Mouse (Mus musculus) heart, embryonic 15.5 days (tissue): Measurements from ENCODE around the gene Proca1. TPM values are rescaled to one million over a fixed set of nuclear protein-coding genes. Genes with fewer than 3 reads are reported as not detected.
A peak's percentile ranks its signal among the peaks of the same experiment; 100 is the strongest.

Source experiments
- ATAC-seq: fragments of 200-750 bp; cut with Nextera tagmentation; replicated peaks from 2 replicates; pipeline ENCODE4 v1.8.0; 2017; ENCODE audit warnings: low read depth, moderate TSS enrichment; ENCODE audit not compliant: insufficient number of reproducible peaks, insufficient read depth, low FRiP score
- H3K27ac ChIP-seq: fragments of 300-500 bp; sonication (generic); 2 replicates; pipeline ENCODE4 v1.5.1; 2015; ENCODE audit warnings: mild to moderate bottlenecking, inconsistent platforms
- H3K27me3 ChIP-seq: fragments of 300-500 bp; sonication (generic); 2 replicates; pipeline ENCODE4 v1.6.1; 2015; ENCODE audit warnings: inconsistent platforms
- H3K36me3 ChIP-seq: fragments of 300-500 bp; sonication (generic); 2 replicates; pipeline ENCODE4 v1.6.1; 2015; ENCODE audit warnings: mild to moderate bottlenecking, inconsistent platforms
- H3K4me1 ChIP-seq: fragments of 300-500 bp; sonication (generic); replicated peaks from 2 replicates; pipeline ENCODE4 v1.6.1; 2015; ENCODE audit warnings: inconsistent platforms
- H3K4me2 ChIP-seq: fragments of 300-500 bp; sonication (generic); 2 replicates; pipeline ENCODE4 v1.6.1; 2015; ENCODE audit warnings: inconsistent platforms, mild to moderate bottlenecking, moderate library complexity
- H3K4me3 ChIP-seq: fragments of 300-500 bp; sonication (generic); 2 replicates; pipeline ENCODE4 v1.5.1; 2015; ENCODE audit warnings: mild to moderate bottlenecking, inconsistent platforms
- H3K9ac ChIP-seq: fragments of 300-500 bp; sonication (generic); 2 replicates; pipeline ENCODE4 v1.6.1; 2015; ENCODE audit warnings: mild to moderate bottlenecking, inconsistent platforms
- H3K9me3 ChIP-seq: fragments of 300-500 bp; sonication (generic); replicated peaks from 2 replicates; pipeline ENCODE4 v1.6.1; 2016; ENCODE audit warnings: inconsistent platforms
- WGBS: fragments of 180-500 bp; shearing (Covaris S2); methylation state at CpG from one replicate; pipeline ENCODE4 v1.1.7; 2015; ENCODE audit warnings: mixed read lengths; 5-methylcytosine and 5-hydroxymethylcytosine counted together
- polyA plus RNA-seq: library from polyadenylated mRNA; unstranded; fragments of >200 nt; fragmentation: Nextera tagmentation; extraction: Ambion mirVana; gene quantifications from 2 replicates; pipeline ENCODE4 v1.2.1, GENCODE M21; 2015

Proca1 gene
- polyA plus RNA-seq, 1 experiment from 2014 or later: 2.9 TPM

- peaks cover 31% of the 10 kb centered on the region for H3K4me1 ChIP-seq
- no peaks in the 10 kb centered on the region for H3K9me3 ChIP-seq
- H3K4me3 ChIP-seq: no peak overlapping the region
- H3K4me2 ChIP-seq: no peak overlapping the region
- peaks cover 50% of the 10 kb centered on the region for H3K36me3 ChIP-seq
- 82% methylated on average over 18 of the region's 18 CpGs for WGBS
- no peak for ATAC-seq
- no peaks in the 10 kb centered on the region for H3K27me3 ChIP-seq
- no peak overlapping the region for H3K27ac ChIP-seq
- no peak overlapping the region for H3K9ac ChIP-seq
These were observed 33.0 kb upstream of the Proca1 start for GRCm38 (mm10) chr11:78160171-78160570.

GRCm38 (mm10) chr11:78160675-78161074 is 32.5 kb upstream of the Proca1 start:
- H3K4me2 ChIP-seq: no peak overlapping the region
- no peak for ATAC-seq
- peaks cover 33% of the 10 kb centered on the region for H3K4me1 ChIP-seq
- H3K4me3 ChIP-seq: no peak overlapping the region
- no peaks in the 10 kb centered on the region for H3K9me3 ChIP-seq
- no peak overlapping the region for H3K9ac ChIP-seq
- no peaks in the 10 kb centered on the region for H3K27me3 ChIP-seq
- H3K36me3 ChIP-seq: peaks cover 45% of the 10 kb centered on the region
- H3K27ac ChIP-seq: no peak overlapping the region
- WGBS: 89% methylated on average over 3 of the region's 3 CpGs

DNA sequence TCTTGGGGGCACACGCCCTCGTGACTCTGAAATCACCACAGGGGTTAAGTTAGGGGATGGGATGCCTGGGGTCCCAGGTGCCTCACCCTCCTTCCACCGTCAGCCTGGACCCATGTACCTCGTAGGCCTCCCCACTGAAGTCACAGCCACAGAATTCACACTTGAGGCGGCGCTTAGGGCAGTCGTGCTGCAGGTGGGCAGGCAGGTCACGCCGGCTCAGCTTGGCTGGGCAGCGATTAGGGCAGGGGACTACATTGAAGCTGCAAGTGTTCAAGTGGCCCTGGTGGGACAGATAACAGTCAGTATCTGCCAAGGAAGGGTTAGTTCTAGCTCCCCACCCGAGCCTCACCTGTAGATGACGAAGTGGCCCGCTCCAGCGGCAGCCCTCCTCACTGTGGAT is 32.0 kb upstream of the Proca1 start:
- Histone ChIP-seq H3K27me3 (no peaks in the 10 kb centered on the region), H3K27ac (no peak overlapping the region), H3K9ac (no peak overlapping the region), H3K4me2 (no peak overlapping the region), H3K4me3 (no peak overlapping the region), H3K4me1 (peaks cover 38% of the 10 kb centered on the region), H3K36me3 (peaks cover 41% of the 10 kb centered on the region), H3K9me3 (no peaks in the 10 kb centered on the region)
- no peak for ATAC-seq
- WGBS: 88% methylated on average over 14 of the region's 14 CpGs

GRCm38 (mm10) chr11:78161968-78162367 is 31.2 kb upstream of the Proca1 start:
- WGBS: 45% methylated on average over 4 of the region's 4 CpGs
- Histone ChIP-seq H3K36me3 (peaks cover 40% of the 10 kb centered on the region), H3K9ac (no peak overlapping the region), H3K4me1 (peaks cover 41% of the 10 kb centered on the region), H3K4me3 (peak overlapping the region; percentile 95; the same call in 1 of the 2 replicates), H3K27ac (peak overlapping the region; percentile 93), H3K4me2 (peak overlapping the region; percentile 91; the same call in 1 of the 2 replicates), H3K9me3 (no peaks in the 10 kb centered on the region), H3K27me3 (no peaks in the 10 kb centered on the region)
- ATAC-seq: no peak

DNA sequence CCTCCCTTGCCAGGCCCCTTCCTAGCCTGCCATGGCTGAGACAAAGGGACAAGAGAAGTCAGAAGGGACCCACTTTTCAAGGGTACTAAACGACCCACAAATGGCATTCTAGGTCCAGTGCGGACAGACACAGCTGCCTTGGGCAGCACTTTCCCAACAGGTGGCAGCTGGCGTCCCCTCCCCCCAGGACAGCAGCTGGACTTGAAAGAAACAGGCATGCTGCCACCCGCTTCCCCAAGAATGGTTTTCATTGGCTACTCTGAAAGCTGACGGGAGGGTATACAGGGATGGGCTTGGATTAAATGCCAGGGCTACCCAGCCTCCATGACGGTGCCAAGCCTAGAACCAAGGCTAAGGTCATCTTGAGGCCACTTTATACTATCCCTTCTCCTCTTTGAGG is 30.7 kb upstream of the Proca1 start:
- Histone ChIP-seq H3K9ac (0 out of 2 replicates have a peak overlapping the region, but pooled peaks have one; percentile 97), H3K4me3 (peak overlapping the region; percentile 95), H3K27ac (peak overlapping the region; percentile 93), H3K36me3 (peaks cover 36% of the 10 kb centered on the region), H3K4me1 (peaks cover 41% of the 10 kb centered on the region), H3K27me3 (no peaks in the 10 kb centered on the region), H3K4me2 (peak overlapping the region; percentile 91), H3K9me3 (no peaks in the 10 kb centered on the region)
- WGBS: 57% methylated on average over 6 of the region's 6 CpGs
- no peak for ATAC-seq

- Histone ChIP-seq H3K36me3 (peaks cover 31% of the 10 kb centered on the region), H3K27ac (peak overlapping the region; percentile 93), H3K9ac (peak overlapping the region; percentile 97), H3K27me3 (no peaks in the 10 kb centered on the region), H3K4me3 (peak overlapping the region; percentile 95), H3K4me1 (peaks cover 41% of the 10 kb centered on the region), H3K4me2 (peak overlapping the region; percentile 91), H3K9me3 (no peaks in the 10 kb centered on the region)
- ATAC-seq: no peak
- WGBS: 72% methylated on average over 2 of the region's 2 CpGs
These were observed 30.1 kb upstream of the Proca1 start for GRCm38 (mm10) chr11:78163045-78163444.

DNA sequence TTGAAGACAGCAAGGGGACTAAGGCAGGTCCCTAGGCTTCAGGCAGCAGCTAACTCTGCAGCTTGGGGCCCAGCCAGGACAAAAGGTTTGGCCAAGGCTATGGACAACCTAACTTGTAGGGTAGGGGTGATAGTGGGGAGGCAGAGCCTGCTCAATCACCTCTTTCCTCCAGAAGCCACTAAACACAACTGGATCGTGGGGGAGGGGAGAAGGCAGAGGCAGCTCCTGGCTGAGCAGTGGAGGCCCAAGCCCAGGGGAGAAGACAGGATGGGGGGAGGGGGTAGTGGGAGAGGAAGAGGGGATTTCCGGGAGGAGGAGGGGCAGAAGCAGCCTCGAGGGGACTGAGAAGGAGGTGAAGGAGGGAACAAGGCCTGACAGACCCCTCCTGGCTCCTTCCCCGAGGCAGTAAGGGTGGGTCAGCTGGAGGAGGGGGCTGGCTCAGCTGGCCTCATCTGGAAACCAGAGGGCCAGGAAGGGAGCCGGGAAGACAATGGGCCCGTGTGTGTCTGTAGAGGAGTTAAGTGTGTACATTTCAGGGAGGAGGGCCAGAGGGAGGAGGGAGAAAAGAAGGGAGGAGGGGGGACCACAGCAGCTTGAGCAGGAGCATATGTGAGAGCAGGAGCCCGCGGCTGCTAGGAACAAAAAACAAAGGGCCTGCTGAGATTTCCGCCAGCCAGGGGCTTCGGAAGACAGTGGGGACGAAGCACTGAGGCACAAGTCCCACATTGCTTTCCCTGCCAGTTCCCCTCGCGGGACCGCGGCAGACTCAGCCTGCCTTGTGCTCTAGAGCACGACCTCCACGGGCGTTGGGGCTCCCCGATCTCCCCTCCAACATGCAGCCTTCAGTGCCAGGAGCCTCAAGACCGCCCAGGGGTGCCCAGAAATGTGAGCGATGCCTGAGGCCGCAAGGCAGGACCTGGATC is 29.2 kb upstream of the Proca1 start:
- Histone ChIP-seq H3K4me3 (peak overlapping the region; percentile 95), H3K27me3 (no peaks in the 10 kb centered on the region), H3K36me3 (peaks cover 23% of the 10 kb centered on the region), H3K9ac (peak overlapping the region; percentile 97), H3K9me3 (no peaks in the 10 kb centered on the region), H3K27ac (peak overlapping the region; percentile 93), H3K4me1 (peaks cover 41% of the 10 kb centered on the region), H3K4me2 (peak overlapping the region; percentile 91)
- ATAC-seq: peak; percentile 53
- under 1% methylated on average over 22 of the region's 22 CpGs for WGBS

- Histone ChIP-seq H3K36me3 (peaks cover 19% of the 10 kb centered on the region), H3K9me3 (no peaks in the 10 kb centered on the region), H3K4me3 (peak overlapping the region; percentile 95), H3K27ac (peak overlapping the region; percentile 93), H3K9ac (peak overlapping the region; percentile 97), H3K4me1 (peaks cover 37% of the 10 kb centered on the region), H3K27me3 (no peaks in the 10 kb centered on the region), H3K4me2 (peak overlapping the region; percentile 91)
- 0% methylated on average over 14 of the region's 14 CpGs for WGBS
- ATAC-seq: no peak
These were observed 28.6 kb upstream of the Proca1 start for GRCm38 (mm10) chr11:78164604-78164923.

GRCm38 (mm10) chr11:78164924-78165760 is 28.1 kb upstream of the Proca1 start, which contains the start of gene Traf4:
TSS of gene Traf4 (minus strand) at chr11:78165589.
- Histone ChIP-seq H3K36me3 (peaks cover 13% of the 10 kb centered on the region), H3K4me1 (peaks cover 36% of the 10 kb centered on the region), H3K27ac (peak within 1 kb of the TSS; percentile 93), H3K27me3 (no peaks in the 10 kb centered on the region), H3K9ac (peak within 1 kb of the TSS; percentile 97), H3K4me3 (peak within 1 kb of the TSS; percentile 95), H3K9me3 (no peaks in the 10 kb centered on the region), H3K4me2 (peak within 1 kb of the TSS; percentile 91)
- under 1% methylated on average over 78 of the region's 78 CpGs for WGBS
- ATAC-seq: peak; percentile 83

DNA sequence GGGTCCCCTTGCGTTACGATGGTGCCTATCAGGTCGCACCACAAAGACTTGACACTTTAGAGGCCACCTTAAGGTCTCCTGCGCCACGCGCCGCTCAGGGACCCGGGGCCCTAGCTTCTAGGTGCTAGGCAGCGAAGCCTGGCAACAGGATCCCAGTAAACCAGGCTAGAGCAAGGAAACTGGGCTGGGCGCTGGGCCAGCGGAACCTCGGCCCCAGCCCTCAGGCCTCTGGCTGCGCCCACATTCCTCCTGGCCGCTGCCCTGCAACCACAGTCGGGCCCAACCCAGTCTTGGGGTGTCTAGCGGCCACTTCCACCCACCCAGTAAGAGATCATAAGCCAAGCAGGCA is 27.5 kb upstream of the Proca1 start:
- WGBS: 4% methylated on average over 16 of the region's 16 CpGs
- Histone ChIP-seq H3K4me2 (peak overlapping the region; percentile 91), H3K4me1 (peaks cover 36% of the 10 kb centered on the region), H3K36me3 (peaks cover 8% of the 10 kb centered on the region), H3K9me3 (no peaks in the 10 kb centered on the region), H3K9ac (peak overlapping the region; percentile 97), H3K27me3 (no peaks in the 10 kb centered on the region), H3K4me3 (peak overlapping the region; percentile 95), H3K27ac (peak overlapping the region; percentile 93)
- ATAC-seq: peak; percentile 23

DNA sequence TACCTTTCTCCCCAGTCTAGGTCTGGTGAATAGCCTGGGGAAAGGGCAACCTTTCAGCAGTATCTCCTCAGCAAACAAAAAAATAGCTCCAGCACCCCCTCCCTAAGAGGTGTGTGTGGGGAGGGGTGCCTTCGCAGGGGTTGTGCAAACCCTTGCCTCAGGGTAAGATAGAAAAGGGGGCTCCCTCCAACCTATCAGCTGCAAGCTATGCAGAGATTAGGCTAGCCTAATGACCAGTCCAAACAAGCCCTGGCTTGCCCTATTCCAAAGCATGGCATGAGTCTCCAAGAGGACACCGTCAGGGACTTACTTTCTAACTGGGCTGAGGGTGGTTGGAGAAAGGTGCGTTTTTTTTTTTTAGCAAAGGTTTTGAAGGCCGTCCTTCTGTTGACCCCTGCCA is 27.0 kb upstream of the Proca1 start:
- Histone ChIP-seq H3K27ac (peak overlapping the region; percentile 93), H3K4me2 (peak overlapping the region; percentile 91), H3K9me3 (no peaks in the 10 kb centered on the region), H3K4me3 (peak overlapping the region; percentile 95), H3K27me3 (no peaks in the 10 kb centered on the region), H3K36me3 (peaks cover 3% of the 10 kb centered on the region), H3K4me1 (peaks cover 36% of the 10 kb centered on the region), H3K9ac (no peak overlapping the region)
- ATAC-seq: no peak
- 43% methylated on average over 4 of the region's 4 CpGs for WGBS
